Comparison of ENCODE assay signal across 17 mouse cellular contexts in genomic region chr15:88758061-88758460, GRCm38 (mm10). TPM values are rescaled to one million over a fixed set of nuclear protein-coding genes. Genes with fewer than 3 reads are reported as not detected.
DNase-seq lines count a peak whose midpoint lies in the region; ATAC-seq lines count a peak whose summit lies in the region.
"Had no signal": no experiment of that assay in that cellular context is flagged by ENCODE, and none has a peak within 500 bp of the region (broad histone marks: within the 10 kb centered on the region; RNA-seq: fewer than 3 reads in every experiment).

No protein-coding gene starts in this region.

- no peak for DNase-seq in heart, adult 18-20 months
- no peak for DNase-seq in liver, embryonic 11.5 days (ENCODE audit: low spot score)
- no peak for DNase-seq in liver
- DNase-seq in kidney, postnatal 14 days, result peak; percentile 43
- DNase-seq in cerebellum, adult 18-20 months, result no peak
- DNase-seq in gastrocnemius, postnatal 25 days, result no peak
- DNase-seq: adrenal gland, postnatal 36 days; B cell, adult 2 months; gastrocnemius, postnatal 36 days; right cerebral cortex, adult 18-20 months; thymus, postnatal 25 days had no signal

- H3K9me3 ChIP-seq in heart, embryonic 13.5 days, result no peaks in the 10 kb centered on the region
- H3K9me3 ChIP-seq in liver, embryonic 11.5 days (ENCODE audit: control insufficient read depth, low read length), result no peaks in the 10 kb centered on the region
- no peaks in the 10 kb centered on the region for H3K9me3 ChIP-seq in stomach, embryonic 14.5 days (ENCODE audit: control insufficient read depth, low read depth, low read length)
- H3K9me3 ChIP-seq: embryonic facial prominence, embryonic 15.5 days had no signal

- H3K36me3 ChIP-seq in heart, embryonic 13.5 days, result peaks cover 71% of the 10 kb centered on the region
- H3K36me3 ChIP-seq in liver, embryonic 11.5 days (ENCODE audit: control insufficient read depth, insufficient read depth, low read length), result peaks cover 25% of the 10 kb centered on the region
- peaks cover 22% of the 10 kb centered on the region for H3K36me3 ChIP-seq in stomach, embryonic 14.5 days (ENCODE audit: control insufficient read depth, insufficient read depth, low read length)

- H3K9ac ChIP-seq in heart, embryonic 13.5 days, result peak overlapping the region; percentile 58
- H3K9ac ChIP-seq in liver, embryonic 11.5 days (ENCODE audit: low read depth, low read length), result no peak overlapping the region
- H3K9ac ChIP-seq in stomach, embryonic 14.5 days (replicated peaks; ENCODE audit: low read depth, low read length), result no peak overlapping the region
- H3K9ac ChIP-seq: embryonic facial prominence, embryonic 15.5 days had no signal

- WGBS in heart, embryonic 13.5 days, result 23% methylated on average over 3 of the region's 3 CpGs
- 71% methylated on average over 3 of the region's 3 CpGs for WGBS in liver, embryonic 11.5 days
- 68% methylated on average over 3 of the region's 3 CpGs for WGBS in stomach, embryonic 14.5 days

- no peaks in the 10 kb centered on the region for H3K27me3 ChIP-seq in heart, embryonic 13.5 days (replicated peaks)
- no peaks in the 10 kb centered on the region for H3K27me3 ChIP-seq in liver, embryonic 11.5 days (replicated peaks; ENCODE audit: control insufficient read depth, insufficient read depth, low read length)
- no peaks in the 10 kb centered on the region for H3K27me3 ChIP-seq in stomach, embryonic 14.5 days (ENCODE audit: control insufficient read depth, insufficient read depth, low read length)
- H3K27me3 ChIP-seq: embryonic facial prominence, embryonic 15.5 days had no signal

- H3K27ac ChIP-seq in heart, embryonic 13.5 days (replicated peaks), result peak overlapping the region; percentile 90
- H3K27ac ChIP-seq in liver, embryonic 11.5 days (ENCODE audit: low read depth, low read length), result peak overlapping the region; percentile 23; the same call in 1 of the 2 replicates
- 0 out of 2 replicates have a peak overlapping the region, but pooled peaks have one; percentile 2 for H3K27ac ChIP-seq in stomach, embryonic 14.5 days (ENCODE audit: low read length)
- H3K27ac ChIP-seq: embryonic facial prominence, embryonic 15.5 days; macrophage had no signal

- H3K4me3 ChIP-seq in heart, embryonic 13.5 days, result no peak overlapping the region
- no peak overlapping the region for H3K4me3 ChIP-seq in liver, embryonic 11.5 days (ENCODE audit: low read depth, low read length)
- no peak overlapping the region for H3K4me3 ChIP-seq in stomach, embryonic 14.5 days (ENCODE audit: low read depth, low read length)
- H3K4me3 ChIP-seq: embryonic facial prominence, embryonic 15.5 days had no signal

- H3K4me2 ChIP-seq in heart, embryonic 13.5 days, result peak overlapping the region; percentile 56
- no peak overlapping the region for H3K4me2 ChIP-seq in liver, embryonic 11.5 days
- H3K4me2 ChIP-seq in stomach, embryonic 14.5 days (replicated peaks; ENCODE audit: low read depth, low read length), result no peak overlapping the region
- H3K4me2 ChIP-seq: embryonic facial prominence, embryonic 15.5 days had no signal

- peaks cover 40% of the 10 kb centered on the region for H3K4me1 ChIP-seq in heart, embryonic 13.5 days
- peaks cover 18% of the 10 kb centered on the region for H3K4me1 ChIP-seq in liver, embryonic 11.5 days (replicated peaks; ENCODE audit: control insufficient read depth, insufficient read depth, low read length)
- H3K4me1 ChIP-seq in stomach, embryonic 14.5 days (ENCODE audit: control insufficient read depth, insufficient read depth, low read length), result peaks cover 3% of the 10 kb centered on the region; the same call in 1 of the 2 replicates
- H3K4me1 ChIP-seq: embryonic facial prominence, embryonic 15.5 days had no signal

- no peak for ATAC-seq in heart, embryonic 13.5 days (ENCODE audit: extremely low read depth, insufficient number of reproducible peaks, low FRiP score, low TSS enrichment)
- ATAC-seq in liver, embryonic 11.5 days (replicated peaks; ENCODE audit: low FRiP score), result no peak
- no peak for ATAC-seq in stomach, embryonic 14.5 days (ENCODE audit: insufficient number of reproducible peaks, insufficient read depth, low FRiP score, low read depth)
- ATAC-seq: forebrain, embryonic 16.5 days; hindbrain, embryonic 16.5 days had no signal

RNA-seq across cellular contexts. Expression of gene Zbed4, which starts 6.6 kb away (rescaled TPM):
- 11.6 and 12.1 TPM in 2 replicates for polyA plus RNA-seq in heart, embryonic 13.5 days (2015; fragmentation: Nextera tagmentation; extraction: Ambion mirVana)
- 1 to 10 TPM; 8.6 to 8.7 TPM for total RNA-seq in heart, adult 18-20 months (2021)
- polyA plus RNA-seq in liver, embryonic 11.5 days (2014; fragmentation: Nextera tagmentation; extraction: Ambion mirVana), result 26.4 and 31.9 TPM in 2 replicates
- 18.5 and 18.8 TPM in 2 replicates for polyA plus RNA-seq in stomach, embryonic 14.5 days (2014; fragmentation: Nextera tagmentation; extraction: Ambion mirVana)
- total RNA-seq in gastrocnemius, postnatal 25 days (2021), result 10 to 100 TPM in 1 of 2 experiments, 1 to 10 TPM in 1; 9.0 to 11.3 TPM

RNA-seq across cellular contexts. Expression of gene Brd1, which starts 24.0 kb away (rescaled TPM):
- 10.4 and 11.0 TPM in 2 replicates for polyA plus RNA-seq in heart, embryonic 13.5 days (2015; fragmentation: Nextera tagmentation; extraction: Ambion mirVana)
- 10 to 100 TPM; 26.6 to 29.7 TPM for total RNA-seq in heart, adult 18-20 months (2021)
- 13.4 and 15.9 TPM in 2 replicates for polyA plus RNA-seq in liver, embryonic 11.5 days (2014; fragmentation: Nextera tagmentation; extraction: Ambion mirVana)
- polyA plus RNA-seq in stomach, embryonic 14.5 days (2014; fragmentation: Nextera tagmentation; extraction: Ambion mirVana), result 29.7 and 30.2 TPM in 2 replicates
- total RNA-seq in gastrocnemius, postnatal 25 days (2021), result 10 to 100 TPM; 20.9 to 21.6 TPM

Comparison
In these comparisons a context has a peak if more than half of its experiments do, and no peak if none do; other contexts are left out.
1. H3K27ac ChIP-seq: peak in every context shown above with its lines; median percentile 90 in heart, embryonic 13.5 days; 23 in liver, embryonic 11.5 days; 2 in stomach, embryonic 14.5 days.